Mouse (Mus musculus) G1E (cell line): ENCODE measurements around the gene Mrps24.

Experiments
- CTCF ChIP-seq: IDR thresholded peaks from 2 replicates; pipeline ENCODE4 v1.5.1; 2012; ENCODE audit warnings: low read depth, low read length, inconsistent platforms, mixed read lengths
- GATA1 ChIP-seq: IDR thresholded peaks from 2 replicates; pipeline ENCODE4 v1.6.1; 2012; ENCODE audit warnings: borderline replicate concordance, low read length, inconsistent platforms, mixed read lengths
- POLR2AphosphoS5 ChIP-seq: IDR thresholded peaks from 2 replicates; pipeline ENCODE4 v1.6.1; 2012; ENCODE audit warnings: low read depth, low read length, inconsistent platforms; ENCODE audit not compliant: insufficient replicate concordance

DNA sequence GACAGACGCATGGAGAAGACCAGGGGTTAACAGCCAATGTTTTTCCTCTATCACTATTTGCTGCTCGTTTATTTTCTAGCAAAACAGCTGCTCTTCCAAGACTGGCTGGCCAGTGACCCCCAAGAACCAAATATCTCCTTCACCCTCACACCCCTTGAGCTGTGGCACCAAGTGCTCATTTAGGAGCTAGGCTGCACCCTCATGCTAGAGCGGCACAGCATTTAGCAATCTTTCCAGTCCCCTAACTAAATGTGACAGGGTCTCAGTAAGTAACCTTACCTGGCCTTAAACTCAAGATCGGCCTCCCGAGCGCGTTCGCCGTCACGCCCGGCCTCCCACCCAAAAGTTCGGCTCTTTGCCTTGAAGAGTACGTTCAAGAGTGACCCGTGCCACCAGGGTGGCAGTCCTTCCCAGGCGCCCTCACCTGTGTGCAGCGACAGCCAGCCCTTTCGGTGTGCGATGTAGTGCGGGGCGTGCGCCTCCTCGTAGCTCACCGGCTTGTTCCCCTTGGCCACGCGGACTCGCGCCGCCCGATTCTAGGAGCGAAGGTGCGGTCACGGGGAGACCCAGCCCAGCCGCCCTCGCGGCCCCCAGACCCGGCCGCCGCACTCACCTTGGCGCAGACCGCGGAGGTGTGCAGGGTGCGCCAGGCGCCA, 8.5 kb downstream of the Mrps24 start:
- no peak for TF ChIP-seq CTCF
- no peak for TF ChIP-seq POLR2AphosphoS5
- no peak for TF ChIP-seq GATA1
